Mouse (Mus musculus): Measurements from ENCODE around the gene Tmem151b. TPM values are rescaled to one million over a fixed set of nuclear protein-coding genes. Genes with fewer than 3 reads are reported as not detected.

Gene Tmem151b
- polyA plus RNA-seq, 1 experiment from 2014 or later, result 8.3 TPM

- no peak for DNase-seq (ENCODE audit: low spot score)
- peak overlapping the region; percentile 53 for H3K27ac ChIP-seq (replicated peaks)
- peak overlapping the region; percentile 68 for H3K4me3 ChIP-seq
- peaks cover 29% of the 10 kb centered on the region for H3K36me3 ChIP-seq (replicated peaks)
- peaks cover 51% of the 10 kb centered on the region for H3K27me3 ChIP-seq (replicated peaks; ENCODE audit: low read depth, poor library complexity, severe bottlenecking)
- H3K9me3 ChIP-seq, result no peaks in the 10 kb centered on the region; the same call in 1 of the 2 replicates
- peaks cover 71% of the 10 kb centered on the region for H3K4me1 ChIP-seq
- 44% methylated on average over 16 of the region's 16 CpGs for WGBS
These were observed 42.5 kb upstream of the Tmem151b start for GRCm38 (mm10) chr17:45591701-45592605.

DNA sequence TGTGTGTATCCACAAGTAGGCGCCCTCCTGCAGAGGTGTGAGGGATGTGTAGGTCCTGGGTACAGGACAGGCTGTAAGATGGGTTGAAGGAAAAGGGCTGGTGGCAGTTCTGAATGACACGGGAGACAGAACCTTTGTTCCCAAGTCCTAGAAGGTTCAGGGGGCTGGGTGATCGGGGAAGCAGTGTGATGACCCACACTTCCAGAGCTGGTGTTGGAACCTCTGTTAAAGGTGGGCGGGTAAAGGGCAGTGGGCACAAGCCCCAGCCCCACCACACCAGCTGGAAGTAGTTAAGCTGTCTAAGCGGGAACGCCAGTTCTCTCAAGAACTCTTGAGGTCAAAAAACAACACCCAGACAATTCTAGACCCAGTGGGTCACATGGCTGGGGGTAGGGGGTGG is 40.9 kb upstream of the Tmem151b start:
- peaks cover 4% of the 10 kb centered on the region; the same call in 1 of the 2 replicates for H3K9me3 ChIP-seq
- H3K4me1 ChIP-seq, result peaks cover 66% of the 10 kb centered on the region
- 63% methylated on average over 6 of the region's 6 CpGs for WGBS
- no peak overlapping the region for H3K4me3 ChIP-seq
- DNase-seq (ENCODE audit: low spot score), result no peak
- peak overlapping the region; percentile 40; the same call in 1 of the 2 replicates for H3K27ac ChIP-seq (replicated peaks)
- peaks cover 38% of the 10 kb centered on the region for H3K36me3 ChIP-seq (replicated peaks)
- peaks cover 36% of the 10 kb centered on the region for H3K27me3 ChIP-seq (replicated peaks; ENCODE audit: low read depth, poor library complexity, severe bottlenecking)

GRCm38 (mm10) chr17:45589844-45590243 is 40.4 kb upstream of the Tmem151b start:
- DNase-seq (ENCODE audit: low spot score), result no peak
- 94% methylated on average over 8 of the region's 8 CpGs for WGBS
- Histone ChIP-seq H3K9me3 (peaks cover 4% of the 10 kb centered on the region; the same call in 1 of the 2 replicates), H3K27ac (replicated peaks) (0 out of 2 replicates have a peak overlapping the region, but pooled peaks have one; percentile 40), H3K4me3 (no peak overlapping the region), H3K27me3 (replicated peaks; ENCODE audit: low read depth, poor library complexity, severe bottlenecking) (peaks cover 30% of the 10 kb centered on the region), H3K4me1 (peaks cover 66% of the 10 kb centered on the region), H3K36me3 (replicated peaks) (peaks cover 38% of the 10 kb centered on the region)

DNA sequence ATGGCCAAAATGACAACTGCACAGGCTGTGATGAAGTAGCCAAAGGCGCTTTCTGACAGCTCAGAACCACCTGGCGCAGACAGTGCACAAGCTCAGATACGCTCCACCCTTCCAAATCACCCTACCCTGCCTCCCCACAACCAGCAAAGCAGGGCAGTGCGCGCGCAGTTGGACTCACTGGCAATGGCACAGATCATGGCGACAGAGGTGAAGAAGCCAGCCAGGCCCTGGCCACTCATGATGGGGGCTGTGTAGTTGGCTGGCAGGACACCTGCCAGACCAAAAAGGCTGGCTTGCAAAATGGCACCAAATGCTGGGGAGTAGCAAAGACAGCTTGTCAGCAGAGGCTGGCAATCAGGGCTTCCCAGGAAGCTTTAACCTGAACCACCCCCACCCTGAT is 39.8 kb upstream of the Tmem151b start:
- no peak overlapping the region for H3K27ac ChIP-seq (replicated peaks)
- no peak overlapping the region for H3K4me3 ChIP-seq
- H3K9me3 ChIP-seq, result peaks cover 4% of the 10 kb centered on the region; the same call in 1 of the 2 replicates
- peaks cover 38% of the 10 kb centered on the region for H3K36me3 ChIP-seq (replicated peaks)
- WGBS, result 96% methylated on average over 7 of the region's 7 CpGs
- H3K4me1 ChIP-seq, result peaks cover 66% of the 10 kb centered on the region
- no peak for DNase-seq (ENCODE audit: low spot score)
- peaks cover 24% of the 10 kb centered on the region for H3K27me3 ChIP-seq (replicated peaks; ENCODE audit: low read depth, poor library complexity, severe bottlenecking)

DNA sequence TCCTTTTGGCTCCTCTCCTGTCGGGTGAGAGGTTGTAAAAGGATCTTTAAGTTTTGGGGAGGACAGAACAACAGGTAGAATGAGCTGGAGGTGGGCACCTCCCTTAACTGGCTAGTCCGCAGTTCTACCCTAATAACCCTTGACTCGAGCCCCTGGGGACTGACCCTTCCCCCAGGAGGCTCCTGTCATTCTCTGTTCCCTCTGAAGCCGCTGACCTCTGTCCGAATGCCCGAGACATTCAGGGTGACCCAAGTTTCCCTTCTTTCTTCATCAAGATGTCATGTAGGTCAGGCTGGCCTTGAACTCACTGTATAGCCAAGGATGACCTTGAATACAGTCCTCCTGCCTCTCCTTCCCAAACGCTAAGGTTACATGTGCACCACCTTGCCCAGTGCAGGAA is 38.9 kb upstream of the Tmem151b start:
- peaks cover 38% of the 10 kb centered on the region for H3K36me3 ChIP-seq (replicated peaks)
- WGBS, result 92% methylated on average over 7 of the region's 7 CpGs

DNA sequence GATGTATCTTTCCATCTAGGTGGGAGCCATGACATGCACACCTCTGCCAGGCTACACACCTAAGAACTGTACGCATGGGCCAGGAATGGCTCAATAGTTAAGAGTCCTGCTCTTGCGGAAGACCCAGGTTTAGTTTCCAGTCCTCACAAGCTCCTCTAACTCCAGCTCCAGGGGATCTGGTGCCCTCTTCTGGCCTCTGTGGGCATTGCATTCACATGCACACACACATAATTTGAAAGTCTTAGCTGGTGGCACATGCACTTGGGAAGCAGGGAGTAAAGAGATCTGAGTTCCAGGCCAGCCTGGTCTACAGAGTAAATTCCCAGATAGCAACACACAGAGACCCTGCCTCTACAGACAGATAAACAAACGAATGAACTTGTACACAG is 37.0 kb upstream of the Tmem151b start:
- 96% methylated on average over 3 of the region's 3 CpGs for WGBS
- DNase-seq (ENCODE audit: low spot score), result peak; percentile 50
- H3K4me3 ChIP-seq, result no peak overlapping the region

More for the DNA sequence above, 38.9 kb upstream of the Tmem151b start:
- no peak overlapping the region for H3K27ac ChIP-seq (replicated peaks)
- peaks cover 15% of the 10 kb centered on the region for H3K27me3 ChIP-seq (replicated peaks; ENCODE audit: low read depth, poor library complexity, severe bottlenecking)
- peaks cover 4% of the 10 kb centered on the region; the same call in 1 of the 2 replicates for H3K9me3 ChIP-seq
- H3K4me1 ChIP-seq, result peaks cover 62% of the 10 kb centered on the region
- DNase-seq (ENCODE audit: low spot score), result no peak
- no peak overlapping the region for H3K4me3 ChIP-seq

DNA sequence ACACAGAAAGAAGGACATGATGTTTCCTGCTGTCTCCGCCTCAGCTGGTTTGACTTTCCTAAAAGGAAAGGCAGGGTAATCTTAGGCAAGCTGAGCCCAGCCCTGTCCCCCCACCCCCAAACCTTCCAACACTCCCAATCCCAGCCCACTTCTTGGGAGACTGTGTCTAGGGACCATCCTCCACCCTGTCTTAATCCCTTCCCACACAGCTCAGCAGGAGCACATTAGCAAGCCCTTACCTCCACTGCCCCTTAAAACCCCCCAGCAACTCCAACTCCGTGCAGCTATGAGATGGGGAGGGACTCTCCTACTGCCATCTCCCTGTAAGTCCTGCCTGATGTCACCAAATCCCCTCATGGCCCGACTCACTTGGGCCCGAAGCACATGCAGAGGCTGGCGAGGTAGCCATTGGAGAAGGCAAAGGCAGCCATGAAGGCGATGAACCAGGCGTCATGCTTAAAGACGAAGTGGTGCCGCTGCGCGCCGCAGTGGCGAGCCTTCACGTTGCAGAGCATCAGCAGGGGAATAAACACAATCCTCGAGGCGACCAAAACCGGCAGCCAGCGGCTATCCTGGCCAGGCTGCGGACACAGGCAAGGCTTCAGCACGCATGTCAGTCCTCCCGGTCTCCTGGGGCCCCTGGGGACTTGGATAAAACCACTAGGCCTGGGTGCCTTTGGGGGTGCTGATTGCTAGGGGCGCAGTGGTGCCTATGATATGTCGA is 36.4 kb upstream of the Tmem151b start:
- 55% methylated on average over 23 of the region's 23 CpGs for WGBS
- 0 out of 2 replicates have a peak overlapping the region, but pooled peaks have one; percentile 29 for H3K4me3 ChIP-seq
- H3K4me1 ChIP-seq, result peaks cover 46% of the 10 kb centered on the region
- peaks cover 38% of the 10 kb centered on the region for H3K36me3 ChIP-seq (replicated peaks)
- H3K9me3 ChIP-seq, result peaks cover 4% of the 10 kb centered on the region; the same call in 1 of the 2 replicates
- no peaks in the 10 kb centered on the region for H3K27me3 ChIP-seq (replicated peaks; ENCODE audit: low read depth, poor library complexity, severe bottlenecking)
- DNase-seq (ENCODE audit: low spot score), result no peak
- peak overlapping the region; percentile 87 for H3K27ac ChIP-seq (replicated peaks)

More for the DNA sequence above, 37.0 kb upstream of the Tmem151b start:
- Histone ChIP-seq H3K4me1 (peaks cover 46% of the 10 kb centered on the region), H3K9me3 (peaks cover 4% of the 10 kb centered on the region; the same call in 1 of the 2 replicates), H3K27ac (replicated peaks) (peak overlapping the region; percentile 87; the same call in 1 of the 2 replicates), H3K27me3 (replicated peaks; ENCODE audit: low read depth, poor library complexity, severe bottlenecking) (no peaks in the 10 kb centered on the region), H3K36me3 (replicated peaks) (peaks cover 38% of the 10 kb centered on the region)

DNA sequence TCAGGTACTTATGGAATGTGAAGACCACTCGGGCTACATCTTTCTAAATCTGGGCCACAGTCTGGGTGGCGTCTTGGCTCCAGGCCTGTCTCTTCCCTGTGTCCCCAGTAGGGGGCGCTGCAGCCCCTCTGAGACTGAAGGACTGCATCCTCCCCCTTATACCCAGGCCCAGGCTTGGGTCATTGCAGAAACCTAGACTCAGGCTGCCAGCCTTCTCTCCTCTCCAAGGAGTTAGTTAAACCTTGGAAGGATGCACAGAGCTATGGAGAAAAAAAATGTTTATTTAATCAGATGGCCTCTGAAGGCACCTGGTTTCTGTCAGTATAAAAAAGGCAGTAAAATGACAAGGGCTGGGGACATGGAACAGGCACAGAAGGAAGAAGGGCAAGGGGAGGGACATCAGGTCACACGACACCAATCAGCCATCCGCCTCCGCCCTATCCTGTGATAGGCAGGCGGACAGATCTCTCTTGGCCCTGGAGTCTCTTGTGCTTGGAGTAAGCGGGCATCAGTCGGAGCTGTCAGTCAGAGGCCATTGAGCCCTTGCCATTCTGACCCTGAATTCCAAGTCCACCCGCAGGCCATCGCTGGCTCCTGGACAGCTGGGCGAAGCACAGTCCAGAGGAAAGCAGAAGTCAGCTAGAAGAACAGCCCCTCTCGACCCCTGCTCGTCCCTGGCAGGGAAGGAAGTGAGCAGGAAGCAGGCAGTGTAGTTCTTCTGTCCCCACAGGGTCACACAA is 35.6 kb upstream of the Tmem151b start:
- Histone ChIP-seq H3K4me3 (peak overlapping the region; percentile 37), H3K9me3 (peaks cover 4% of the 10 kb centered on the region; the same call in 1 of the 2 replicates), H3K36me3 (replicated peaks) (peaks cover 37% of the 10 kb centered on the region), H3K27ac (replicated peaks) (peak overlapping the region; percentile 87), H3K4me1 (peaks cover 42% of the 10 kb centered on the region), H3K27me3 (replicated peaks; ENCODE audit: low read depth, poor library complexity, severe bottlenecking) (no peaks in the 10 kb centered on the region)
- DNase-seq (ENCODE audit: low spot score), result peak; percentile 90
- WGBS, result 8% methylated on average over 14 of the region's 14 CpGs

DNA sequence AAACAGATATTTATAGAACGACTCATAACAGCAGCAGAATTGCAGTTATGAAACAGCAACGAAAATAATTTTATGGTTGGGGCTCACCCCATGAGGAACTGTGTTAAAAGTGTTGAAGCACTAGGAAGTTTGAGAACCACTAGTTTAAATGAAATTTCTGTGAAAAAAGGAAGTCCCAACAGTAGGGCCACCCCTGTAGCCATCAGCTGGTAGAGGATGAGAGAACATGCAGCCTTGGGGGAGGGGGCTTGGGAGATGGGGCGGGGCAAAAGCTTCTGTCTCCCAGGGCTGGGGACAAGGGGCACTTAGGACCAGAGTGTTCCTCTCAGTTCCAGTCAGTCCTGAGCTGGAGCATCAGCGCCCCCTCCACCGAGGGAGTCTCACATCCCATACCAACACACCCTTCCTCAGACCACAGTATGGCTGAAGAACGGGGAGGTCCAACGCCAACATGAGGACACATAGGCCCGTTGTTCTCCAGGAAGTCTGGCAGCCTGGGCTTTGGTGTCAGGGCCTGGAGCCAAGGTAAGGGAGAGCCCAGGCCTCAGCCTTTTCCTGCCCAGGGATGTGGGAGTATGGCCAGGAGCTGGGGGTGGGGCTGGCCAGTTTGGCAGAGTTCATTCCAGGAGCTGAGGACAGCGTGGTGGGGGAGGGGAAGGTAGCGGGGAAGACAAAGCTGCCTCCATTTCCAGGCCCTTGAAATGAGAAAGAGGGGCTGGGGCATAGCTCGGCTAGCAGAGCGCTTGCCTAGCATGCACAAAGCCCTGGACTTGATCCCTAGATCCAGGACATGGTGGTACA is 34.8 kb upstream of the Tmem151b start:
- Histone ChIP-seq H3K4me3 (peak overlapping the region; percentile 37), H3K9me3 (peaks cover 4% of the 10 kb centered on the region; the same call in 1 of the 2 replicates), H3K27ac (replicated peaks) (peak overlapping the region; percentile 87), H3K4me1 (peaks cover 40% of the 10 kb centered on the region), H3K27me3 (replicated peaks; ENCODE audit: low read depth, poor library complexity, severe bottlenecking) (no peaks in the 10 kb centered on the region), H3K36me3 (replicated peaks) (peaks cover 29% of the 10 kb centered on the region)
- peak; percentile 73 for DNase-seq (ENCODE audit: low spot score)
- WGBS, result 28% methylated on average over 12 of the region's 12 CpGs

- 73% methylated on average over 6 of the region's 6 CpGs for WGBS
- Histone ChIP-seq H3K27me3 (replicated peaks; ENCODE audit: low read depth, poor library complexity, severe bottlenecking) (no peaks in the 10 kb centered on the region), H3K9me3 (peaks cover 4% of the 10 kb centered on the region; the same call in 1 of the 2 replicates), H3K36me3 (replicated peaks) (peaks cover 15% of the 10 kb centered on the region), H3K4me1 (peaks cover 40% of the 10 kb centered on the region), H3K4me3 (no peak overlapping the region), H3K27ac (replicated peaks) (no peak overlapping the region)
- no peak for DNase-seq (ENCODE audit: low spot score)
These were observed 33.4 kb upstream of the Tmem151b start for GRCm38 (mm10) chr17:45582715-45583355.

- peaks cover 4% of the 10 kb centered on the region; the same call in 1 of the 2 replicates for H3K9me3 ChIP-seq
- 91% methylated on average over 6 of the region's 6 CpGs for WGBS
- no peak for DNase-seq (ENCODE audit: low spot score)
- H3K27ac ChIP-seq (replicated peaks), result no peak overlapping the region
- peaks cover 11% of the 10 kb centered on the region for H3K36me3 ChIP-seq (replicated peaks)
- H3K27me3 ChIP-seq (replicated peaks; ENCODE audit: low read depth, poor library complexity, severe bottlenecking), result no peaks in the 10 kb centered on the region
- no peak overlapping the region for H3K4me3 ChIP-seq
- H3K4me1 ChIP-seq, result peaks cover 40% of the 10 kb centered on the region
These were observed 32.7 kb upstream of the Tmem151b start for GRCm38 (mm10) chr17:45582188-45582587.

All from embryonic facial prominence, embryonic 10.5 days (tissue).